Mouse (Mus musculus) left cerebral cortex, adult 8-10 months (tissue): ENCODE measurements around the gene Pp2d1. TPM values are rescaled to one million over a fixed set of nuclear protein-coding genes. Genes with fewer than 3 reads are reported as not detected.
"Not testable (repeated sequence)": the region's sequence is repeated elsewhere in the genome, so short reads cannot be mapped to it uniquely, and the experiment has no call there.

Experiments
- DNase-seq, 2 experiments: peaks; one replicate each; pipeline ENCODE4 v3.0.0; 2022; ENCODE audit warnings: low spot score in 2 of 2
- total RNA-seq, 4 experiments: library from RNA; stranded (reverse); gene quantifications; 2 replicates each; pipeline ENCODE4 v1.2.4; 2022

Pp2d1 gene
- under 1 TPM in 1 of 4 experiments, not detected in 3; 0.15 TPM for total RNA-seq

DNA sequence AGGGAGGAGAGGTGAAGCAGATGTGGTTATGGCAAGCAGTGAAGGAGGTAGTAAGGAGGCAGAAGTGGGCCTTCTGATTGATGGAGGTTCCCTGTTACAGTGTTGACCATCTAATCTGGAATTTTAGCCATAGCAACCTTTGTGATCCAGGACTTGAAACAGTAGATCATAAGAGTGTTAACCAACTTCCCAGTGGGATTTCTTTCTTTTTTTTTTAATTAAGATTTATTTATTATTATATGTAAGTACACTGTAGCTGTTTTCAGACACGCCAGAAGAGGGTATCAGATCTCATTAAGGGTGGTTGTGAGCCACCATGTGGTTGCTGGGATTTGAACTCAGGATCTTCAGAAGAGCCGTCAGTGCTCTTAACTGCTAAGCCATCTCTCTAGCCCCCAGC, at the start of gene Pp2d1:
Pp2d1 (minus strand) TSS at position 101 of the 400 bp plus-strand sequence.
- DNase-seq, result not testable (repeated sequence)

DNA sequence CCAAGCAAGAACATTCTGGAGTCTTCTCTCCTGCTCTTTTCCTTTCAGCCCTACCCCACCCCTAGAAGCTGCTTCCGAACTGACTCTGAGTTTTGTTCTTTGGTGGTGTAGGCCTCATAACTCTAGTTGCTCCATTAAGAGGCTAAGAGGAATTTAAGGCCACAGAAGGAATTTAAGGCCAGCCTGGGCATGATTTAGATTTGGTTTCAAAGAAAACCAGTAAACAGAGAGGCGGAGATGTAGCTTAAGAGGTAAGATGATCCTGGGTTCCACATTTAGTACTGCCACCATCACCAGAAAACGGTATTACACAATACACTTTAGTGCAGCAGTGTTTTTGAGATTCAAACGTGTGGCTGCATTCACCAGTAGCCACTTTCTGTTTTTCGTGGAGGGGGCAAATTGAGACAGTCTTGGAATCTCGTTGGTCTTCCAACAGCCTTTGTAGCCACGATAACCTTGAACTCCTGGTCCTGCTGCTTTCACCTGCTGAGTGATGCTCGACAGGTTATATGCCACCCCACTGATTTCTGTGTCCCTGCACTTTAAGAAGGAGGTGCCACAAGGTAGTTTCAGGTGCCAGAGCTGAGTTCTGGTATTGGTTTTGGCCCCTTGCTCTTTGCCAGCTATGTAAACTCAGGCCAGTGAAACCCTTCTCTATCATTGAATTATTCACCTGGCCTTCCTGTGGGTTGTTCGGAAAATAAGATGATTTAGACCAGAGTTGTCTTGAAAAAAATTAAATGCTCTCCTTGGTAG, 49.0 kb upstream of the Pp2d1 start:
- DNase-seq, result no peak

DNA sequence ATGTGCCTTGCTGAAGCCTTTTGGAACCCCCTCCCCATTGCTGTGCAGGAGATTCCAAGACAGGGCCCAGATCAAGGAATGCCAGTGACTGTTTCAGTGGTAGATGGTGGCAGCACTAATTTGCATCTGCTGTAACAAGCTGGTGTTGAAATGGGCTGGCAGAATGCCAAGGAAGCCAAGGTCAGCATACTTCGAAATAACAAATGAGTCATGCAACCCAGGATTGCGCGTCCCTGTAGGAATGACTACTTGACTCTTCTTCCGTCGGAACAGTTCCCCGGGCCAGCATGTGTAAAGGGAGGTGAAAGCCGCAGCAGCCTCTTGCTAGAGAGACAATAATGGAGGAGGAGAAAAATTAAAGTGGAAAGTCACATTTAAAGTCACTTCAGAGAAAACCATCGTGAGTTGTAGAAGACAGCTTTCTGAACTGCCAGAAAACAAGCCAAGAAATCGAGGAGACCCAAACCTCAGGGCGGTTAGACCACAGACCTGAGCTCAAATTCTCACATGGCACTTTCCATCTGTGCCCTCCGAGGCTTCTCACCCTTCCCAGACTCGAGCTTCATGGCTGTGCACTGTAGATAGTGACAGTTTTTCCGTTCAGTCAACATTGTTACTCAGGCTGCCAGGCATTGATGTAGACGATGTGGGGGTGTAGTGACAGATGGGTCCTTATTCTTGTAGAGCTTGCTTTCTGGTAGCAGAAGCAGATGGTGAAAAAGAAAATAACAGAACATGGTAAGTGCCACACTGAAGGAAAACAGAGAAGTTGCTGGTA, 48.0 kb upstream of the Pp2d1 start:
- peak in 1 of 2 experiments; percentile 87 for DNase-seq

DNA sequence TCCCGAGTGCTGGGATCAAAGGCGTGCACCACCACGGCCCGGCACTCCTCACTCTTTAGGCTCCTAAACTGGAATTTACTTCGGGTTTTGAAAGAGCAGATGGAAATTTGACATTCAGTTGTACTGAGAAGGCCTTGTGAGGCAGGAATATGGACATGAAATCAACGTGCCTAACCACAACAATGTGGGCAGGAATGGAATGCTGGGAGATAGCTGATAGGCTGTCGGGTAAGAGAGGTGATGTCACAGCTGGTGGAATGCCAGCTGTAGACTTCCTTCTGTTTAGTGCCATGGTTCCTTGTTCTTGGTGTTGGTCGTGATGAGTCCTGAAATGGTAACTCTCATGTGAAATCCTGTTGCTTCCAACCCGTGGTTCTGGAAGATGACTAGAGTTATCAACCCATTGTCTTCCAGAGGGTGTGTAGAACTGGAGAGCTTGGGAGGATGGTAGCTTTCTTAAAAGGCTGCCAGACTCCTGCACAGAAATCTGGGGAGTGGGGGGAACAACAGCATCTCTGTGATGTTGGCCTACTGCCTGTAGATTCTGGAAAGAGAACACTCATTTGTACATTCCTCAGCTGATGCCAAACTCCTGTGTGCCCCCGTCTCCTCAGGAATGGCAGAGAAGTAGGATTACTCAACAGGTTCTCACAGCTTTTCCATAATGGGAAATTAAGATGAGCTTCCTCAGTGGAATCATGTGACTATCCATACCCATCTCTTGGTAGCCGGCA, 44.8 kb upstream of the Pp2d1 start:
- DNase-seq, result no peak

DNA sequence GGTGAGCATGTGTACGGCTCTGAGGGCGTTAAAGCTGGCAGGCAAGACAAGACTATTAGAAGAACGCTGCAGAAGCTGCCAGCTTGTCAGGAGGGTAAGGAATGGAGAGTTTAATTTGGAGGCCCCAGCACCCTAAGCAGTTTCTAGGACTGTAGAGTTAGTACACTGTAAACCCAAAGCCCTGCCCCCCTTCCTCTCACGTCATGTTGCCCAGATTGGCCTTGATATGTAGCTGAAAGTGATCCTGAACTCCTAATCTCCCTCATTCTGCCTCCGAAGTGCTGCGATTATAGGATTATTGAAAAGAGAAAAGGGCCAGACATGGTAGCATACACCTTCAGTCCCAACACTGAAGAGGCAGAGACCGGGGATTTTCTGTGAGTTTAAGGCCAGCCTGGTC, 43.6 kb upstream of the Pp2d1 start:
- DNase-seq, result no peak

DNA sequence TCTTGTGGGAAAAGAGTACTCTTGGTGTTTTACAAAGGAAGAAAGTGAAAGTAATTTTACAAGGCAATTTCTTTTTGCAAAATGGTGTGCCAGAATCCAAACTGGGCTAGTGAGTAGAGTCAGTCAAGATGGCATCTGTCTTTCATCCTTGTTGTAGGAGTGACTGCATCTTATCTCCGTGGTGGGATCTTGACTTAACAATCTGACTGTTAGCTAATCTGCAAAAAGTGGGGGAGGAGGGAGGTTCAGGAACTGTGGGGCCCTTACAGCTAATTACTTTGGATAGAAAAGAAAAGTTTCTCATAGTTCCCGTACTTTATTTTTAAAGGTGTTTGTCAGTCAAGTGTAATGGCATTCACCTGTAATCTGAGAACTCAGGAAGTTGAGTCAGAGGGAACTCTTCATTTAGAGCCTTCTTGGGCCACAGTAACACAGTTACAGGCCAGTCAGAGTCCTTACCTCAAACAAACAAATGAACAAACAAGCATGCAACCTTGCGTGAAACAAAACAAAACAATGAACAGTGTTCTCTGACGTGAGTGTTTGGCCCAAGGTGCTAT, 42.9 kb upstream of the Pp2d1 start:
- no peak for DNase-seq

DNA sequence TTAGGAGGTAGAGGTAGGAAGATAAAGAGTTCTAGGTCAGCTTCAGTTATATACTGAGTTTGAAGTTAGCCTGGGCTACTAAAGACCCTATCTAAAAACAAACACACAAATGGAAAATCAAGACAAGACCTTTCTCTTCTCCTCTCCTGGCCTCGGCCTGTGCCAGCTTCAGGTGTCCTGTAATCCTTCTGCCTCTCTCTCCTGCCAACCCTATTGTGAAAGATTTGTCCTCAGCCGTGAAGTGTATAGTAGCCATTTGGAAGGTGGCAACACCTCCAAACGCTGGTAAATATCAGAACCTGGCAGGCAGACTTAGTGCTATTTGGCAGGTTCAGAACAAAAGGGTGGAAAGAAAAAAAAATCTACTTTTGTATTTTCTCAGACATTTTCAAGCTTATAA, 41.0 kb upstream of the Pp2d1 start:
- no peak for DNase-seq

DNA sequence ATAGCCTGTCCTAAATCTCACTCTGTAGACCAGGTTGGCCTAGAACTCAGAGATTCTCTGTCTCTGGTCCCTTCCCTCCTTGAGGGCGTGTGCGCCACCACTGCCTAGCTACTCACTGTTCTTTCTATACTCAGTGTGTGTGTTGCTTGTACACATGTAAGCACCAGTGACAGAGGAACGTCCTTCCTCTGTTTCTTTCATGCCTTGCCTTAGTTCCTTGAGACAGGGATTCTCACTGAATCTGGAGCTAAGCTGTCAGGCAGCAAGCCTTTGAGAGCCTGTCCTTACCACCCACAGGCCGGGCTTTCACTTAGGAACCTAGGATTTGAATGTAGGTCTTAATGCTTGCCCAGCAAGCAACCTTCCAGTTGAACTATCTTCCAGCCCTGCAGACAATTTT, 40.4 kb upstream of the Pp2d1 start:
- no peak for DNase-seq

DNA sequence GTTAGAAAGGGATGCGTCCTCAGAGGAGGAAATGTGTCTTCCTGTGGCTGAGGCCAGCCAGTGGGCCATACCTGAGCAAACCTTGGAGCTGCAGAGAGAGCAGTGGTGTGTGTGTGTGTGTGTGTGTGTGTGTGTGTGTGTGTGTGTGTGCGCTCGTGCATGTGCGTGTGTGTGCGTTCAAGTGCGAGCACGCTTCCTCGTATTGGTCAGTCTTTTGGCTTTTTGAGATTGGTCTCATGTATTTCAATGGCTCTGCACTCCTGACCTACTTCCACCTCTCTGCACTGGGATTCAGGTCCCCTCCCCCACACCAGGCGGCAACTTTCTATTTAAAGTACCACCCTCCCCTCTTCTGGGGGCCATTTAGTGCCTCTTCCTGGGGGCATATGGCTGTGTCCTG, 39.5 kb upstream of the Pp2d1 start:
- no peak for DNase-seq

DNA sequence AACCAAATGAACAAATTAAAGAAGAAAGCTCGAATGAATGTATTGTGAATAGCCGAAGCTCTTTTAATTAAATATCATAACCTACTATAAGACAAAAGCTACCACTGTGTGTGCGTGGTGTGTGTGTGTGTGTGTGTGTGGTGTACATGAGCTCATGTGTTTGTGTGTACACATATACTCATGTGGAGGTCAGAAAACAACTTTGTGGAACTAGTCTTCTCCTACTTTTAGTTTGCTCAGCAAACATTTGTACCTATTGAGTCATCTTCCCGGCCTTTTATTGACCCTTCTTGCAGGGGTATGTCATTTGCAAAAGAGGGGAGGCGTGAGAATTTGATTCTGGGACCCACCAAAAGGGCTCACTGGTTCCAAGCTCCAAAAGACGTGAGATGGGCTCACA, 39.0 kb upstream of the Pp2d1 start:
- no peak for DNase-seq

DNA sequence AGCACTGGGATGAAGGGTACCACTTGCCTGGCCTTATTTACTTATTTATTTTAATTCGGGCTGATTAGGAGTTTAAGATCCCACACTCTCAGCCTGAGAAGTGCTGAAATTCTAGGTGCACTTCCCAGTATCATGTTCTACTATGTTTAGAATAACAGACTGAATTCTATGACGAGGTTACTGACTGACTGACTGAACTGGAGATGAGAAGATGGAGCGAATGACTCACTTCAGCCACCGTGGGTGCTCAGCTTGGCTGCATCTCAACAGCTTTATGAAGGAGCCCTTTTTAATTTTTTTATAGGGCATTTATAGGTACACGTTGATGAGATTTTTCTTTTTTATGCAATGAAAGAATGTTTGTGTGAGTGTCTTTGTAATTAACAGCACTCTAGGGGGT, 38.5 kb upstream of the Pp2d1 start:
- DNase-seq, result no peak

DNA sequence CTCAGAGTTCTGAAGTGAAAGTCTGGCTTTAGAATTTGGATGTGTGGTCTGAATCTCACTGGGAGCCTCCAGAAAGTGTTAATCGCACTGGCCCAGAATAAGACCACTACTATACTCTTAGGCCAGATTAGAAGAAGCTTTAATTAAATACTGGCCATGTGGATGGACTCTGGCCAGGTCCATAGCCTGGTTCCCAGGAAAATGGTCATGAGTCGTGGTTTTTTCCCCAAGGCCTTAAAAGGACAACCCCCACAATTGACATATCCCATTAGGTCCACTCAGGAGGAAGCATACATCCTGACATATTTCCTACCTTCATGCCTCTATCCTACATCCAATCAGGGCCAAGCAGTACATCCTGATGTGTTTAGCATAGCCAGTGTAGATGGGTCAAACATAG, 37.9 kb upstream of the Pp2d1 start:
- no peak for DNase-seq

DNA sequence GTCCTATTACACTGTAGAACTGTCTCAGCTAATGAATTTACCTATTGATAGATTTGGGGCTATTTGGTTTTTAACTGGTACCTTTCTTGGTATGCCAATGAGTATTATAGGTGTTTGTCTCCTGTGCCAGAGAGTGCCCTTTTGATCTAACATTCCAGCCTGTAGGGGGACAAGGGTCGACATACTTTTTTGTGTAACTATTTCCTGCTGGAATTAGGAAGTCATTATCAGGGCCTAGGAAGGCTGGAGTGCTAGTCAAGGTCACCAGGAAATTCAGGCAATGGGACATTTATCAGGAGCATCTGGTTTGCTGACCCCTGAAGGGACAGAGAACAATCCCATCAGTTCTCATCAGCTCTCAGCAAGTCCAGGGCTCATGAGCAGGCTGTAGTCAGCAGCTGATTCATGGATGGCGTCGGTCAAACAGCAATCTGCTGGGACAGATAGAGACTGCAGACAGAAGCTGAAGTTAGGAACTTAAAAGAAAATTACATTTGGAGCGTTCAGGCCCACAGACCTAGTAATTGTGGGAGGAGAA, 33.8 kb upstream of the Pp2d1 start:
- DNase-seq, result no peak

DNA sequence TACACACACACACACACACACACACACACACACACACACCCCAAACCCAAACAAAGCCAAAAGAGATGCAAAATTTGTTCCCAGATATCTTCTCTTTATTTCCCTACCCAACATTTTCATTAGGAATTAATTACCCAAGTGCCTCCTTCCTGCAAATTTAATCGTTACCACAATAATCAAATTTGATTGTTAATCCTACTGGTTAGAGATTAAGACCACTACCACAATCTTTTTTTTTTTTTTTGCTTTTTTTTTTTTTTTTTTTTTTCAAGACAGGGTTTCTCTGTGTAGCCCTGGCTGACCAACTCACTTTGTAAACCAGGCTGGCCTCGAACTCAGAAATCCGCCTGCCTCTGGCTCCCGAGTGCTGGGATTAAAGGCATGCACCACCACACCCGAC, 31.7 kb upstream of the Pp2d1 start:
- not testable (repeated sequence) for DNase-seq

DNA sequence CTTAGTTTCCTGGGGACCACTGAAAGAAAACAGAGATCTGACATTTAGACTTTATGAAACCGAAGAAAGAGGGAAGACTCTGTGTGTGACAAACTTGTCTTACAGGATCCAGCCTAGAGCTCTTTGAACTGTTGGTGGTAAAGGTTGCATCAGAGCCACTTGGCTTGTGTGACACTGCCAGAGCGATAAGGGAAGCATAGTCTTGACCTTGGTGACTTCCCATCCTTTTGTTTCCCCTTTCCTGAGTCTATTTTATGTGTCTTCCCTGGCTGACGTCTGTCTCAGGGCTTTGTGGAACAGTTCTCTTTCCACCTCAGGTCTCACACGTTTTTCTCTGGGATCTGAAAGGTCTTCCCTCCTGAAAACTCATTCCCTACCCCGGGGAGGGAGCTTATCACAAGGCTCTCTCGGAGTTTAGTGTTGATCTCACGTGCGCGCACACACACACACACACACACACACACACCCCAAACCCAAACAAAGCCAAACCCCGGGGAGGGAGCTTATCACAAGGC, 31.2 kb upstream of the Pp2d1 start:
- DNase-seq, result no peak

DNA sequence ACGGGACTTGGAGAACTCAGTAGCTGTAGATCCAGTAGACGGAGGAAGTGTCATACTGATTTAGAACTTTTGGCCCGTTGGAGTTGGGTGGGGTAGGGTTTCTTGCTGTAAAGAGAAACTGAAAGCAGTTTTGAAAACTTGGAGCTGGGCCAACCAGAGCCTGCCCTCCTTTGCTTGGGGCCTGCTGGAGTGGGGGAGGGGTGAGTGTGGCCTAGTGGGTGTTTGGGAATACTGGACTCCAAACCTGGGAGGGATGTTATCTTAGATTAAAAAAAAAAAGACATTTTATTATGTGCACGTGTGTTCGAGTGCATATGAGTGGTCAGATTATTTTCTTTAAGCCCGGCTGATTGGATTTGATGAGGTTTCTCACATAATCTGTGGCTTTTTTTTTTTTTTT, 30.6 kb upstream of the Pp2d1 start:
- DNase-seq, result peak in 1 of 2 experiments; percentile 33

DNA sequence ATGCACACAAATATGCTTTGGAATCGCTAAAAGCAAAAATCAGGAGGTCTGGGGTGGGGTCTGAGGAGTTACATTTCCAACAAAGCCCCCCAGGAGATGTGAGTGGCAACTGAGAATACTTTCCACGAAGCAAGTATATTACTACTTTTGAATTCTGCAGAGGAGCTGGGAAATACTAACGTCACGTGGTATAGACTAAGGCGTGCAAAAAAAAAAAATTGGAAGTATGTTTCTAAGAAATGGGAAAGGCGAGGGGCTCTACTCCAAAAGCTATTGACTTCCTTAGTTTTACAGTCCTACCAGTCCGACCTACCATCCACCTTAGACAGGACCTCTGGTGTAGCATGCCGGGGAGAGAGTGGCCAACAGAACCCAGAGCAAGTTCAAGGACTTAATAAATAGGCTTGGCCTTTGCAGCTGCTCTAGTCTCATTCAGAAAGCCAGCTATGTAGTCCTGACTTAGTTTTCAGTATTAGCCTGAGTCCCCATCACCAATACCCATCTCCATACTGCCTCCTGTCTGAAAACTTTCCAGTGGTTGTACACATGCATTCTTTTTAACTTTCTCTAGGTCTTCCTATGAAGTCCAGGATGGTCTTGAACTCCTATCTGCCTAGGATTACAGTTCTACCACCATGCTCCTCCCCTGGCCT, 29.6 kb upstream of the Pp2d1 start:
- DNase-seq, result no peak

DNA sequence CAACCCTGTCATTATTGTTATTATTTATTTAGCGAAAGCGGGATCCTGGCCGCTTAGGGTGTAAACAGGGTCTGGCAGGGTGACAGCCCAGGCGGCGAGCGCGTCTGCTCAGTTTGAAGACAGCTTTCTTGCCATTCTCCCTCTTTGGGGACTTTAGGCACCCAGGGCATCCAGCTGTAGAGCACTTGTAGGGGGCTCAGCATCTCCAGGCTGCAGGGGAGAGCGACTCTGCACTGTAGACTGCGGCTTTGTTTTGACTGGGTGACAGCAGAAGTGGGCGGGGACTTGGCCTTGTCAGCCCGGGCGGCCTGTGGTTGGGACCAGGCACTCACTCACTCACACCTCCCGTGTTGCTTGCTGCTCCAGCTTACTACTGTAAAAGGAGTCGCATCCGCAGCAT, 28.9 kb upstream of the Pp2d1 start:
- peak; percentile 51 to 55 for DNase-seq

DNA sequence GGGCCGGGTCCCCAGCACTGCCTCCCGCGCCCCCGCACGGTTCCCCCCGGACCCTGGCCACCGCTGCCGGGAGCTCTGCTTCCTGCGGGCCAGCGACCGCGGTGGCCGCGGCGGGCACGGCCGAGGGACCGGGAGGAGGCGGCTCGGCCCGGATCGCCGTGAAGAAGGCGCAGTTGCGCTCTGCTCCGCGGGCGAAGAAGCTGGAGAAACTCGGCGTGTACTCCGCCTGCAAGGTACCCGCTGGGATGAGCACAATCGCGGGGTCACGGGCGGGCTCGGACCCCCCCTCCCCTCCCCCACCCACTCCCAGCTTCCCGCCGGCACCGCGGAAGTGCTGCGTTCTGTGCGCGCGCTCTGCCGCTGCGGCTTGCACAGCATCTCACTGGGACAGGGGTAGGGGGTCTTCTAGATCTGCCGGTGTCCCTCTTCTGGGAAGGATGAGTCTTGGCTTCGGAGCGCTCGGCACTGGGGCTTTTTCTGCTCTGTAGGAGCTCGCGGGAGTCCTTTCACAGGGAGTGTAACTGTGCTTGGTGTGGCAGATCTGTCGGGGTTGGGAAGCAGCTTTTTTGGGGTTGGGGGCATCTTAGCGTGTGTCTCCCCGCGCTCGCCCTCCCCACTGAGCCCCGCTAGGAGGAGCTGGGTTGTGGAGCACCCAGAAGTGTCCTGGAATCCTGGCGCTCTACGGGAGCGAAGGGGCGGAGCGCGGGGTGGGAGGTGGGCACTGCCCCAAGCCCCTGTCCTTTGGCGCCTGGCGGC, 28.3 kb upstream of the Pp2d1 start:
- no peak for DNase-seq

DNA sequence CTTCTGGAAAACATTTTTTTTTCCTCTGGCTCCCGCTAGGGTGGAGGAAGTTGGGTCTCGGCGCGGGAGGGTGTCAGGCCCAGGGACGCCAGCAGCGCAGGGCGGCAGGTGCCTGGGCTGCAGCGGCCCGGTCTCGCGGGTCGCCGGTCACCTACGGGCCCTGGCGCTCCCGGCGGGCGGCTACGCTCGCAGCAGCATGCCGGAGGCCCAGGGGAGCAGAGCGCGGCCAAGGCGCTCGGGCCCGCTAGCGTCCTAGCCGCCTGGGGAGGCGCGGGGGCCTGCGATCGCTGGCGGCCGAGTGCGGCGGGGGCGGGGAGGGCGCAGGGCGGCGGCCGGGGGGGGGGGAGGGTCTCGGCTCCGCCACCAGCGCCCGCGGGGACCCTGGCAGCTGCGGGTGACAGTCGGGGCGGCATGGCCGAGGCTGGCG, 27.7 kb upstream of the Pp2d1 start:
- peak; percentile 37 to 42 for DNase-seq
